Mouse (Mus musculus) intestine, postnatal 0 days (tissue): ENCODE measurements around the gene Vsig10l. TPM values are rescaled to one million over a fixed set of nuclear protein-coding genes. Genes with fewer than 3 reads are reported as not detected.

Experiments
- ATAC-seq: fragments of 200-750 bp; cut with Nextera tagmentation; 2 replicates; pipeline ENCODE4 v1.8.0; 2017; ENCODE audit warnings: mild to moderate bottlenecking, moderate TSS enrichment, moderate library complexity
- H3K27ac ChIP-seq: fragments of 300-500 bp; sonication (generic); 2 replicates; pipeline ENCODE4 v1.5.1; 2014; ENCODE audit warnings: mild to moderate bottlenecking, low read depth, low read length, moderate library complexity
- H3K27me3 ChIP-seq: fragments of 300-500 bp; sonication (generic); replicated peaks from 2 replicates; pipeline ENCODE4 v1.6.1; 2014; ENCODE audit warnings: low read length, mixed read lengths; ENCODE audit not compliant: control insufficient read depth, insufficient read depth
- H3K36me3 ChIP-seq: fragments of 300-500 bp; sonication (generic); 2 replicates; pipeline ENCODE4 v1.6.1; 2014; ENCODE audit warnings: mild to moderate bottlenecking, moderate library complexity; ENCODE audit not compliant: control insufficient read depth, insufficient read depth
- H3K4me1 ChIP-seq: fragments of 300-500 bp; sonication (generic); replicated peaks from 2 replicates; pipeline ENCODE4 v1.6.1; 2014; ENCODE audit warnings: antibody characterized with exemption, low read length, mixed read lengths; ENCODE audit not compliant: control insufficient read depth, insufficient read depth
- H3K4me2 ChIP-seq: fragments of 300-500 bp; sonication (generic); replicated peaks from 2 replicates; pipeline ENCODE4 v1.6.1; 2014; ENCODE audit warnings: low read depth, mild to moderate bottlenecking, moderate library complexity
- H3K4me3 ChIP-seq: fragments of 300-500 bp; sonication (generic); 2 replicates; pipeline ENCODE4 v1.5.1; 2014; ENCODE audit warnings: low read depth, low read length
- H3K9ac ChIP-seq: fragments of 300-500 bp; sonication (generic); 2 replicates; pipeline ENCODE4 v1.6.1; 2014; ENCODE audit warnings: mild to moderate bottlenecking, low read depth, low read length
- H3K9me3 ChIP-seq: fragments of 300-500 bp; sonication (generic); 2 replicates; pipeline ENCODE4 v1.6.1; 2016; ENCODE audit warnings: mixed run types; ENCODE audit not compliant: control insufficient read depth
- CTCF ChIP-seq: sonication (generic); IDR thresholded peaks from 2 replicates; pipeline ENCODE4 v1.5.1; 2016; ENCODE audit warnings: low read depth, mild to moderate bottlenecking, control low read depth, antibody characterized with exemption, moderate library complexity
- WGBS: fragments of 180-500 bp; shearing (Covaris S2); extraction: QIAGEN DNeasy Blood & Tissue Kit; methylation state at CpG from one replicate; pipeline ENCODE4 v1.1.7; 2014; 5-methylcytosine and 5-hydroxymethylcytosine counted together
- polyA plus RNA-seq: library from polyadenylated mRNA; unstranded; fragments of >200 nt; fragmentation: Nextera tagmentation; extraction: Ambion mirVana; gene quantifications from 2 replicates; pipeline ENCODE4 v1.2.1, GENCODE M21; 2015

Vsig10l gene
- polyA plus RNA-seq, 1 experiment from 2014 or later = 5.3 TPM

- H3K4me1 ChIP-seq = peaks cover 6% of the 10 kb centered on the region; the same call in 1 of the 2 replicates
- H3K9ac ChIP-seq = no peak overlapping the region
- H3K27me3 ChIP-seq = no peaks in the 10 kb centered on the region
- H3K4me3 ChIP-seq = no peak overlapping the region
- H3K27ac ChIP-seq = no peak overlapping the region
- H3K9me3 ChIP-seq = no peaks in the 10 kb centered on the region
- peaks cover 51% of the 10 kb centered on the region for H3K36me3 ChIP-seq
- no peak for ATAC-seq
- no peak overlapping the region for H3K4me2 ChIP-seq
- TF ChIP-seq CTCF = no peak
- 94% methylated on average over 11 of the region's 11 CpGs for whole genome bisulfite sequencing
These were observed 11.2 kb upstream of the Vsig10l start for GRCm38 (mm10) chr7:43451726-43452125.

- Histone ChIP-seq H3K4me2 (no peak overlapping the region), H3K36me3 (peaks cover 58% of the 10 kb centered on the region), H3K27ac (no peak overlapping the region)
These were observed 10.3 kb upstream of the Vsig10l start for GRCm38 (mm10) chr7:43452609-43453008.

GRCm38 (mm10) chr7:43453599-43454355 lies 9.2 kb upstream of the Vsig10l start:
- H3K27me3 ChIP-seq = no peaks in the 10 kb centered on the region
- no peaks in the 10 kb centered on the region for H3K9me3 ChIP-seq
- no peak overlapping the region for H3K9ac ChIP-seq
- peaks cover 64% of the 10 kb centered on the region for H3K36me3 ChIP-seq
- peak; percentile 78 for ATAC-seq
- 69% methylated on average over 14 of the region's 14 CpGs for WGBS
- no peak overlapping the region for H3K4me2 ChIP-seq
- no peak overlapping the region for H3K4me3 ChIP-seq
- peaks cover 6% of the 10 kb centered on the region; the same call in 1 of the 2 replicates for H3K4me1 ChIP-seq
- no peak for TF ChIP-seq CTCF
- H3K27ac ChIP-seq = peak overlapping the region; percentile 75

More at GRCm38 (mm10) chr7:43452609-43453008, 10.3 kb upstream of the Vsig10l start:
- Histone ChIP-seq H3K4me1 (peaks cover 6% of the 10 kb centered on the region; the same call in 1 of the 2 replicates), H3K9me3 (no peaks in the 10 kb centered on the region), H3K9ac (no peak overlapping the region), H3K27me3 (no peaks in the 10 kb centered on the region), H3K4me3 (no peak overlapping the region)
- 54% methylated on average over 4 of the region's 4 CpGs for WGBS
- ATAC-seq = no peak
- TF ChIP-seq CTCF = peak; percentile 60

DNA sequence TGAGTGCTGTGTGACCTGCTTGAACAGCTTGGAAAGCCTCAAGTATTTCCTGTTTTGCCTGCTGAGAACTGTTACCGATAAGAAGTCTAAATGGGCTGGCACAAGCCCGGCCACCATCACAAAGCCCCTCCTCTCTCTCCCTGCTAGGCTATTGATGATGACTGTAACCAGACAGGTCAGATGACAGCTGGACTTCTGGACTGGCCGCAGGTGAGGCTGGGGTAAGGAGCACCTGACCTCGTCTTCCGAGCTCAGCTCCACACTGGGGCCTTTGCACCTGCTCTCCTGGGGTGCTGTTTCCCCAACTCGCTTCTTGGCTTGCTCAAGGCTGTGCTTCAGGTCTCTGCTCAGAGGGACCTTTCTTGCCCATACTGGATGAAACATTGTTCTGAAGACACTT lies 8.6 kb upstream of the Vsig10l start:
- Histone ChIP-seq H3K9me3 (no peaks in the 10 kb centered on the region), H3K27me3 (no peaks in the 10 kb centered on the region), H3K4me1 (peaks cover 6% of the 10 kb centered on the region; the same call in 1 of the 2 replicates), H3K4me3 (no peak overlapping the region), H3K9ac (no peak overlapping the region), H3K27ac (peak overlapping the region; percentile 60), H3K36me3 (peaks cover 64% of the 10 kb centered on the region), H3K4me2 (no peak overlapping the region)
- ATAC-seq = peak; percentile 81
- 72% methylated on average over 6 of the region's 6 CpGs for WGBS
- TF ChIP-seq CTCF = no peak

GRCm38 (mm10) chr7:43463976-43464375 lies 1.0 kb downstream of the Vsig10l start:
- no peaks in the 10 kb centered on the region for H3K36me3 ChIP-seq
- no peak overlapping the region for H3K9ac ChIP-seq
- no peak for ATAC-seq
- H3K4me2 ChIP-seq = no peak overlapping the region
- no peak overlapping the region for H3K27ac ChIP-seq
- H3K9me3 ChIP-seq = no peaks in the 10 kb centered on the region
- H3K4me3 ChIP-seq = no peak overlapping the region
- no peaks in the 10 kb centered on the region for H3K27me3 ChIP-seq
- H3K4me1 ChIP-seq = no peaks in the 10 kb centered on the region
- WGBS = 78% methylated on average over 7 of the region's 7 CpGs
- TF ChIP-seq CTCF = no peak

DNA sequence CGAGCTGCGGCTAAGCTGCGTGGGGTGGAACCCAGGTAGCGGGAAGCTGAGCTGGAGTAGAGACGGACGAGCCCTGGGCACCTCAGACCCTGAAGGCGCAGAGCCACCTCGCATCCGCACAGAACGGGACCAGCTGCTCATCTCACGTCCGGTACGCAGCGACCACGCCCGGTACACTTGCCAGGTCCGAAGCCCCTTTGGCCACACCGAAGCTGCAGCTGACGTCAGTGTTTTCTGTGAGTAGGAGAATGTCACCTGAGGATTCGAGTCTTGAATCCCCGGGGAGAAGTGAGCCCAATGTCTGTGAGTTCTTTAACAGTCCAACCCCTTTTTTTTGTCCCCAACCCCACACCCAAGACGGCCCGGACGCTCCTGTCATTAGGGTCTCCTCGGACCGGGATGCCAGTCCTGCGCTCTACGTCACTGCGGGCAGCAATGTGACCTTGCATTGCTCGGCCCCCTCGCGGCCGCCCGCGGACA lies 2.0 kb downstream of the Vsig10l start:
- peak overlapping the region; percentile 51 for H3K4me3 ChIP-seq
- H3K4me2 ChIP-seq = peak overlapping the region; percentile 97
- H3K27ac ChIP-seq = no peak overlapping the region
- peak; percentile 31; the same call in 1 of the 2 replicates for ATAC-seq
- H3K27me3 ChIP-seq = no peaks in the 10 kb centered on the region
- H3K9me3 ChIP-seq = no peaks in the 10 kb centered on the region
- no peak; the same call in 1 of the 2 replicates for TF ChIP-seq CTCF
- H3K36me3 ChIP-seq = no peaks in the 10 kb centered on the region
- no peaks in the 10 kb centered on the region for H3K4me1 ChIP-seq
- WGBS = 7% methylated on average over 35 of the region's 35 CpGs
- H3K9ac ChIP-seq = peak overlapping the region; percentile 51
